Mouse (Mus musculus): ENCODE measurements around the gene Zfp488. TPM values are rescaled to one million over a fixed set of nuclear protein-coding genes. Genes with fewer than 3 reads are reported as not detected.

Gene Zfp488
- polyA plus RNA-seq, 1 experiment from 2014 or later, result 0.45 TPM

Other genes starting within 250 kb of the Zfp488 start
- gene Gdf10, start 55.2 kb downstream of the Zfp488 start, polyA plus RNA-seq (2014; fragmentation: Nextera tagmentation; extraction: Ambion mirVana), result 5.8 and 6.7 TPM in 2 replicates
- not detected in 2 replicates for gene Gdf2, start 37.7 kb downstream of the Zfp488 start, polyA plus RNA-seq (2014; fragmentation: Nextera tagmentation; extraction: Ambion mirVana)
- gene Rbp3, start 24.8 kb downstream of the Zfp488 start, polyA plus RNA-seq (2014; fragmentation: Nextera tagmentation; extraction: Ambion mirVana), result not detected in 2 replicates
- not detected in 2 replicates for gene Gm30083, start 36.4 kb upstream of the Zfp488 start, polyA plus RNA-seq (2014; fragmentation: Nextera tagmentation; extraction: Ambion mirVana)
- gene Gm5460, start 38.0 kb upstream of the Zfp488 start, polyA plus RNA-seq (2014; fragmentation: Nextera tagmentation; extraction: Ambion mirVana), result not detected in 2 replicates
- not detected in 2 replicates for gene Antxrl, start 73.9 kb upstream of the Zfp488 start, polyA plus RNA-seq (2014; fragmentation: Nextera tagmentation; extraction: Ambion mirVana)
- gene Anxa8, start 107.2 kb upstream of the Zfp488 start, polyA plus RNA-seq (2014; fragmentation: Nextera tagmentation; extraction: Ambion mirVana), result 50.6 and 54.0 TPM in 2 replicates
- gene A630023A22Rik, start 124.0 kb upstream of the Zfp488 start, polyA plus RNA-seq (2014; fragmentation: Nextera tagmentation; extraction: Ambion mirVana), result 0.69 TPM in 1 of 2 replicates, not detected in the other
- 0.13 and 0.19 TPM in 2 replicates for gene Npy4r, start 173.7 kb upstream of the Zfp488 start, polyA plus RNA-seq (2014; fragmentation: Nextera tagmentation; extraction: Ambion mirVana)
- 0.29 and 0.32 TPM in 2 replicates for gene Gprin2, start 222.9 kb upstream of the Zfp488 start, polyA plus RNA-seq (2014; fragmentation: Nextera tagmentation; extraction: Ambion mirVana)
- gene Syt15, start 240.8 kb upstream of the Zfp488 start, polyA plus RNA-seq (2014; fragmentation: Nextera tagmentation; extraction: Ambion mirVana), result 0.58 and 0.81 TPM in 2 replicates

All from stomach, embryonic 14.5 days (tissue).